Comparison of ENCODE assay signal across 23 mouse cellular contexts in genomic region chr6:56328103-56328502, GRCm38 (mm10).
A peak's percentile ranks its signal among the peaks of the same experiment; 100 is the strongest.
DNase-seq lines count a peak whose midpoint lies in the region; ATAC-seq and TF ChIP-seq lines count a peak whose summit lies in the region.
"Had no signal": no experiment of that assay in that cellular context is flagged by ENCODE, and none has a peak within 500 bp of the region (broad histone marks: within the 10 kb centered on the region; RNA-seq: fewer than 3 reads in every experiment).

No protein-coding gene starts in this region.

- no peaks in the 10 kb centered on the region for H3K79me2 ChIP-seq in myocyte (ENCODE audit: control insufficient read depth, insufficient read depth)

- no peak for DNase-seq in forebrain, embryonic 11.5 days (ENCODE audit: low spot score)
- no peak for DNase-seq in forebrain, postnatal 0 days
- peak; percentile 30 for DNase-seq in retina, postnatal 7 days (ENCODE audit: low read depth, low spot score)
- DNase-seq: adrenal gland, postnatal 10 days; cerebellum, adult 11 months; cerebellum, postnatal 25 days; heart, adult 18-20 months; kidney, adult 18-20 months; kidney, postnatal 25 days; liver, postnatal 0 days; lung, postnatal 10 days; right cerebral cortex, postnatal 14 days; spleen, adult 18-20 months; thymus, postnatal 25 days had no signal

- H3K9ac ChIP-seq in forebrain, embryonic 11.5 days (ENCODE audit: low read length) = no peak overlapping the region
- H3K9ac ChIP-seq in forebrain, postnatal 0 days = no peak overlapping the region
- no peak overlapping the region for H3K9ac ChIP-seq in midbrain, embryonic 16.5 days (ENCODE audit: low read depth, low read length)
- H3K9ac ChIP-seq in midbrain, embryonic 15.5 days = no peak overlapping the region
- H3K9ac ChIP-seq in kidney, embryonic 14.5 days (ENCODE audit: low read depth, low read length) = no peak overlapping the region
- H3K9ac ChIP-seq: heart, embryonic 13.5 days; liver, postnatal 0 days had no signal

- TF ChIP-seq CTCF in forebrain, postnatal 0 days (IDR thresholded peaks at IDR 0.05; ENCODE audit: low read depth) = no peak

- no peaks in the 10 kb centered on the region for H3K27me3 ChIP-seq in forebrain, embryonic 11.5 days (ENCODE audit: control insufficient read depth, insufficient read depth, low read length)
- no peaks in the 10 kb centered on the region for H3K27me3 ChIP-seq in forebrain, postnatal 0 days (ENCODE audit: insufficient read depth, low read length)
- no peaks in the 10 kb centered on the region for H3K27me3 ChIP-seq in midbrain, embryonic 16.5 days (ENCODE audit: control insufficient read depth, insufficient read depth, low read depth, low read length)
- H3K27me3 ChIP-seq in midbrain, embryonic 15.5 days (replicated peaks) = no peaks in the 10 kb centered on the region
- H3K27me3 ChIP-seq in myocyte (ENCODE audit: control insufficient read depth, insufficient read depth, insufficient read length) = no peaks in the 10 kb centered on the region
- no peaks in the 10 kb centered on the region for H3K27me3 ChIP-seq in kidney, embryonic 14.5 days (ENCODE audit: control insufficient read depth, insufficient read depth, low read length)
- H3K27me3 ChIP-seq: heart, embryonic 13.5 days had no signal

- H3K4me3 ChIP-seq in forebrain, embryonic 11.5 days (ENCODE audit: low read depth, low read length) = no peak overlapping the region
- H3K4me3 ChIP-seq in forebrain, postnatal 0 days (ENCODE audit: low read depth, low read length) = no peak overlapping the region
- no peak overlapping the region for H3K4me3 ChIP-seq in midbrain, embryonic 16.5 days (ENCODE audit: low read depth, low read length)
- no peak overlapping the region for H3K4me3 ChIP-seq in midbrain, embryonic 15.5 days
- H3K4me3 ChIP-seq in myocyte = no peak overlapping the region
- H3K4me3 ChIP-seq in kidney, embryonic 14.5 days (ENCODE audit: low read length) = no peak overlapping the region
- H3K4me3 ChIP-seq: heart, embryonic 13.5 days; left cerebral cortex, adult 2 months; limb, embryonic 10.5 days had no signal

- ATAC-seq in forebrain, embryonic 11.5 days (replicated peaks; ENCODE audit: low FRiP score) = peak; percentile 73
- no peak for ATAC-seq in forebrain, postnatal 0 days
- ATAC-seq in midbrain, embryonic 16.5 days = peak; percentile 28; the same call in 1 of the 2 replicates
- no peak for ATAC-seq in midbrain, embryonic 15.5 days (replicated peaks)
- ATAC-seq in megakaryocyte-erythroid progenitor cell, adult 5-6 weeks (replicated peaks; ENCODE audit: low FRiP score, low TSS enrichment, poor library complexity, severe bottlenecking) = no peak
- no peak for ATAC-seq in kidney, embryonic 14.5 days (ENCODE audit: low FRiP score, low TSS enrichment)
- ATAC-seq: activated CD4-positive, CD25-positive, alpha-beta regulatory T cell, adult 4 months; liver, postnatal 0 days had no signal

- no peak for TF ChIP-seq POLR2A in myocyte (IDR thresholded peaks at IDR 0.05; ENCODE audit: insufficient read length, low read depth)

- no peak overlapping the region for H3K4me2 ChIP-seq in forebrain, embryonic 11.5 days (ENCODE audit: low read depth, low read length, severe bottlenecking)
- H3K4me2 ChIP-seq in forebrain, postnatal 0 days (ENCODE audit: low read depth) = no peak overlapping the region
- H3K4me2 ChIP-seq in midbrain, embryonic 16.5 days (ENCODE audit: low read length) = no peak overlapping the region
- H3K4me2 ChIP-seq in midbrain, embryonic 15.5 days = no peak overlapping the region
- H3K4me2 ChIP-seq in myocyte (ENCODE audit: low read depth) = peak overlapping the region; percentile 38
- no peak overlapping the region for H3K4me2 ChIP-seq in kidney, embryonic 14.5 days (replicated peaks; ENCODE audit: low read depth, low read length)
- H3K4me2 ChIP-seq: heart, embryonic 13.5 days had no signal

- no peak overlapping the region for H3ac ChIP-seq in myocyte (ENCODE audit: control insufficient read depth, insufficient read length)

- H3K4me1 ChIP-seq in forebrain, embryonic 11.5 days (replicated peaks; ENCODE audit: control insufficient read depth, insufficient read depth, low read length) = 0 out of 2 replicates have a peak, but pooled peaks cover 2% of the 10 kb centered on the region
- H3K4me1 ChIP-seq in forebrain, postnatal 0 days (ENCODE audit: insufficient read depth) = no peaks in the 10 kb centered on the region
- H3K4me1 ChIP-seq in midbrain, embryonic 16.5 days (ENCODE audit: control insufficient read depth, insufficient read depth, low read length) = no peaks in the 10 kb centered on the region; the same call in 1 of the 2 replicates
- H3K4me1 ChIP-seq in midbrain, embryonic 15.5 days = 0 out of 2 replicates have a peak, but pooled peaks cover 3% of the 10 kb centered on the region
- no peaks in the 10 kb centered on the region for H3K4me1 ChIP-seq in kidney, embryonic 14.5 days (ENCODE audit: control insufficient read depth, insufficient read depth, low read length)

- H3K9me3 ChIP-seq in forebrain, embryonic 11.5 days (ENCODE audit: control insufficient read depth, low read length) = no peaks in the 10 kb centered on the region
- no peaks in the 10 kb centered on the region for H3K9me3 ChIP-seq in forebrain, postnatal 0 days (ENCODE audit: low read length)
- no peaks in the 10 kb centered on the region for H3K9me3 ChIP-seq in midbrain, embryonic 16.5 days (replicated peaks; ENCODE audit: control insufficient read depth, low read length, poor library complexity, severe bottlenecking)
- no peaks in the 10 kb centered on the region for H3K9me3 ChIP-seq in midbrain, embryonic 15.5 days
- no peaks in the 10 kb centered on the region for H3K9me3 ChIP-seq in kidney, embryonic 14.5 days (ENCODE audit: control insufficient read depth, low read length)
- H3K9me3 ChIP-seq: heart, embryonic 13.5 days; limb, embryonic 10.5 days had no signal

- H3K27ac ChIP-seq in forebrain, embryonic 11.5 days (ENCODE audit: low read depth, low read length) = 0 out of 2 replicates have a peak overlapping the region, but pooled peaks have one; percentile 3
- no peak overlapping the region for H3K27ac ChIP-seq in forebrain, postnatal 0 days (ENCODE audit: low read depth, low read length)
- H3K27ac ChIP-seq in midbrain, embryonic 16.5 days (ENCODE audit: low read length) = no peak overlapping the region
- H3K27ac ChIP-seq in midbrain, embryonic 15.5 days = no peak overlapping the region
- no peak overlapping the region for H3K27ac ChIP-seq in kidney, embryonic 14.5 days (ENCODE audit: low read depth, low read length)
- H3K27ac ChIP-seq: heart, embryonic 13.5 days; left cerebral cortex, adult 2 months; limb, embryonic 10.5 days had no signal

- H3K36me3 ChIP-seq in forebrain, embryonic 11.5 days (ENCODE audit: control insufficient read depth, insufficient read depth, low read length) = no peaks in the 10 kb centered on the region
- H3K36me3 ChIP-seq in forebrain, postnatal 0 days (ENCODE audit: insufficient read depth) = no peaks in the 10 kb centered on the region
- H3K36me3 ChIP-seq in midbrain, embryonic 16.5 days (ENCODE audit: control insufficient read depth, insufficient read depth, low read length) = no peaks in the 10 kb centered on the region
- H3K36me3 ChIP-seq in midbrain, embryonic 15.5 days (replicated peaks) = no peaks in the 10 kb centered on the region
- H3K36me3 ChIP-seq in myocyte (ENCODE audit: control insufficient read depth, insufficient read depth) = no peaks in the 10 kb centered on the region
- no peaks in the 10 kb centered on the region for H3K36me3 ChIP-seq in kidney, embryonic 14.5 days (ENCODE audit: control insufficient read depth, insufficient read depth, low read length)
- H3K36me3 ChIP-seq: heart, embryonic 13.5 days; limb, embryonic 10.5 days had no signal

- 19% methylated on average over 1 of the region's 1 CpGs for WGBS in forebrain, embryonic 11.5 days
- 13% methylated on average over 1 of the region's 1 CpGs for WGBS in forebrain, postnatal 0 days
- 16% methylated on average over 1 of the region's 1 CpGs for WGBS in midbrain, embryonic 16.5 days
- 23% methylated on average over 1 of the region's 1 CpGs for WGBS in midbrain, embryonic 15.5 days
- 55% methylated on average over 1 of the region's 1 CpGs for WGBS in kidney, embryonic 14.5 days

TF ChIP-seq in myocyte, 11 proteins besides CTCF, POLR2A, EP300 and RAD21:
- TF ChIP-seq USF1 (IDR thresholded peaks at IDR 0.05; ENCODE audit: low read depth) = no peak
- no peak for TF ChIP-seq TCF12 (IDR thresholded peaks at IDR 0.05; ENCODE audit: insufficient read depth, poor library complexity, severe bottlenecking)
- no peak for TF ChIP-seq E2F4 (IDR thresholded peaks at IDR 0.05; ENCODE audit: insufficient read depth)
- TF ChIP-seq MAX (IDR thresholded peaks at IDR 0.05; ENCODE audit: low read depth) = no peak
- no peak for TF ChIP-seq TCF3 (IDR thresholded peaks at IDR 0.05; ENCODE audit: insufficient read length, low read depth)
- no peak for TF ChIP-seq CEBPB (IDR thresholded peaks at IDR 0.05; ENCODE audit: insufficient read depth, poor library complexity, severe bottlenecking)
- no peak for TF ChIP-seq SRF (IDR thresholded peaks at IDR 0.05; ENCODE audit: control insufficient read depth, insufficient read length, low read depth)
- no peak for TF ChIP-seq REST (IDR thresholded peaks at IDR 0.05; ENCODE audit: insufficient read depth, insufficient read length)
- TF ChIP-seq MYOD1 (IDR thresholded peaks at IDR 0.05; ENCODE audit: control insufficient read depth in 1 of 3, insufficient read length in 2 of 3, low read depth in 2 of 3) = no peak
- TF ChIP-seq MYOG (IDR thresholded peaks at IDR 0.05; ENCODE audit: control insufficient read depth in 1 of 3, insufficient read depth in 1 of 3, insufficient read length in 2 of 3, low read depth in 2 of 3) = no peak
- no peak for TF ChIP-seq POLR2AphosphoS2 (IDR thresholded peaks at IDR 0.05; ENCODE audit: insufficient read length, low read depth)

Comparison
In these comparisons a context has a peak if more than half of its experiments do, and no peak if none do; other contexts are left out.
1. ATAC-seq: peak in forebrain, embryonic 11.5 days (single experiment) and midbrain, embryonic 16.5 days (single experiment); none in forebrain, postnatal 0 days (single experiment), midbrain, embryonic 15.5 days (single experiment), megakaryocyte-erythroid progenitor cell, adult 5-6 weeks (single experiment) and kidney, embryonic 14.5 days (single experiment).